Mouse (Mus musculus) bone marrow macrophage, adult 2 months (primary cell): ENCODE results near the gene Gm49711. TPM values are rescaled to one million over a fixed set of nuclear protein-coding genes. Genes with fewer than 3 reads are reported as not detected.

Experiments
- H3K27ac ChIP-seq: 2 replicates; pipeline ENCODE4 v1.5.1; 2012; ENCODE audit warnings: low read depth, low read length; ENCODE audit not compliant: insufficient read depth
- H3K4me1 ChIP-seq: 2 replicates; pipeline ENCODE4 v1.6.1; 2012; ENCODE audit warnings: low read length; ENCODE audit not compliant: control insufficient read depth, insufficient read depth
- H3K4me3 ChIP-seq: 2 replicates; pipeline ENCODE4 v1.5.1; 2012; ENCODE audit warnings: mild to moderate bottlenecking, low read length, moderate library complexity; ENCODE audit not compliant: insufficient read depth
- CTCF ChIP-seq: IDR thresholded peaks from 2 replicates; pipeline ENCODE4 v1.5.1; 2012; ENCODE audit warnings: low read depth, mild to moderate bottlenecking, low read length, moderate library complexity
- POLR2A ChIP-seq: IDR thresholded peaks from 2 replicates; pipeline ENCODE4 v1.6.1; 2012; ENCODE audit warnings: mild to moderate bottlenecking, low read depth, low read length, borderline replicate concordance
- polyA plus RNA-seq: library from polyadenylated mRNA; stranded (reverse); fragments of >200 nt; gene quantifications from 2 replicates; pipeline ENCODE4 v1.2.4, GENCODE M21; 2012; ENCODE audit not compliant: missing spikeins, insufficient read depth, insufficient read length

Gm49711 gene
- polyA plus RNA-seq, result not detected in 2 replicates

- TF ChIP-seq POLR2A (peak; percentile 73; the same call in 1 of the 2 replicates), CTCF (no peak)
Measured at GRCm38 (mm10) chr16:92057852-92058643, at the start of gene Gm49711, which contains the start of the genes Mrps6 and Slc5a3. Gene Gm49711 (plus strand): TSS chr16:92058316. Gene Mrps6 (plus strand): TSS chr16:92058270. Gene Slc5a3 (plus strand): TSS chr16:92058322.

DNA sequence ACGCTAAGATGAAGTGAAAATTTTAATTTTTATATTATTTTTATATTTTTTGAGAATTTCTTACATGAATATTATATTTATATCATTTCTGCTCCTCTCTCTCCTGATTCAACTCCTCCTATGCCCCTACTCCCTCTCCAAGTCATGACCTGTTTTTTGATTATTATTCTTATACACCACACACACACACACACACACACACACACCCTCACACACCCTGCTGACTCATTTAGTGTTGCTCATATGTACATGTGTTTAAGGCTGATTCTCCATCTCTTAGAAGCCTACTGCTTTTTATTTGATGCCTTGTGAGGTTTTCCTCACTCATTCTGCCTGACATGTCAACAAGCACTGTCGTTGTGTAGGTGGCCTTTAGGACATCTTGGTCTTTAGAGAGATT is 48.5 kb upstream of the Gm49711 start:
- Histone ChIP-seq H3K27ac (no peak overlapping the region), H3K4me3 (no peak overlapping the region), H3K4me1 (no peaks in the 10 kb centered on the region)
- TF ChIP-seq CTCF (no peak), POLR2A (no peak)

More at GRCm38 (mm10) chr16:92057852-92058643, at the start of gene Gm49711, which contains the start of the genes Mrps6 and Slc5a3:
- peak within 1 kb of the TSS; percentile 97 for H3K4me3 ChIP-seq
- H3K4me1 ChIP-seq, result peaks cover 14% of the 10 kb centered on the region
- peak within 1 kb of the TSS; percentile 75 for H3K27ac ChIP-seq

DNA sequence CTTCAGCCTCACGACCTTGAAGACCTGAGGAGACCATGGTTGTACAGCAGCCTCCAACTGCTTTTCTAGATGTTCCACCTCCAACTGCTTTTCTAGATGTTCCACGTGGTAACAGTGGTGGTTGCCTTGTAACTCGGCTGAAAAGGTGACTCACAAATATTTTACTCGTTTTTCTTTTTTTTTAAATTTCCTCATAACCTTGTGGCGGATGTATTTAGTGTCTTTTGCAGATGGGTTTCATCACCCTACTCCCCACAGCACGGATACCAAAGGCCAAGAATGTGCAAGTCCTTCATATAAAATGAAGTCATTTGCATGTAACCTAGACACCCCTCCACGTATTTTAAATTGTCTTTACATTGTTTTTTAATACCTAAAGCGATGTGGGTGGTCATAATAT is 41.3 kb upstream of the Gm49711 start:
- TF ChIP-seq POLR2A (no peak), CTCF (no peak)
- H3K4me1 ChIP-seq, result peaks cover 32% of the 10 kb centered on the region
- H3K27ac ChIP-seq, result no peak overlapping the region
- H3K4me3 ChIP-seq, result no peak overlapping the region

DNA sequence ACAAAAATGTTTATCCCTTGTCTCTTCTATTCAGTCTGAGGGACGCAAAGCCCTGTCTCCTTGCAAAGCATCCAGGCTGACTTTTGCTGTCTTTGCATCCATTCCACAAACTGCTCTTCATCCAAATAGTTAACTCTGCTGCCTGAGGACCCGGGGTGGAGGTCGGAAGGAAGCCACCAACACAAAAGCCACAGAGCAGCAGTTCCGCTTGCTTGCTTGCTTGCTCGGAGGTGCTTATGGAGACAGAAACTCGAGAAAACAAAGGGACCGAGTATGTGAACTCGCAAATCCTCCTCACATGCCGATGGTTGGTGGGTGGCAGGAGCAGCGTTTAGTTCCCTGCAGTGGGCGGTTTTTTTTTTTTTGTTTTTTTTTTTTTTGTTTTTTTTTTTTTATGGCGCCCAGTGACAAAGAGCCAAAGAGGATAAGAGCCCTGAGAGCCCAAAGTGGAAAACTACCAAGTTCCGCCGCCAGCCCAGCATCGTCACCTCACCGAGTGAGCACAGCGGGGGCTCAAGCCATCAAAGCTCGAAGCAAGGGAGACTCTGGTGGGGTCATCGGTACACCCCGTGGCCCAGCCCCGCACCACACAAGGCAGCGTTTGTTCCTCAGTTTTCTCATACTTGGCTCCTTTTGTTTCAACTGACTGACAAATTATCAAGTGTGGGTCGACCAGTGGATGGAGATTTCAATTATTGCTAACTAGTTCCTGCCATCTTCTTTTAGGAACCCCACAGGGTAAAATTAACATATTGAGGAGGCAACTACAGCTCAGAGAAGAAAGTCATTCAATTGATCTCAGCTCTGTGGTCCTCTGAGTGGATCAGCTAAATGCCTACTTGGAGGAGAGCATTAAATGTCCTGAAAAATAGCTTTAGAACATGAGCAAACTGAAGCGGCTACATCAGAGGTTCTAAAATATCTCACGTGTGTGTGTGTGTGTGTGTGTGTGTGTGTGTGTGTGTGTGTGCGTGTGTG is 38.7 kb upstream of the Gm49711 start:
- peaks cover 47% of the 10 kb centered on the region for H3K4me1 ChIP-seq
- H3K27ac ChIP-seq, result peak overlapping the region; percentile 74
- H3K4me3 ChIP-seq, result peak overlapping the region; percentile 53
- no peak for TF ChIP-seq CTCF
- no peak for TF ChIP-seq POLR2A

- peaks cover 48% of the 10 kb centered on the region for H3K4me1 ChIP-seq
- no peak overlapping the region for H3K4me3 ChIP-seq
- peak overlapping the region; percentile 16 for H3K27ac ChIP-seq
- TF ChIP-seq CTCF (no peak), POLR2A (no peak)
Measured at GRCm38 (mm10) chr16:92021656-92022400, 36.3 kb upstream of the Gm49711 start.

DNA sequence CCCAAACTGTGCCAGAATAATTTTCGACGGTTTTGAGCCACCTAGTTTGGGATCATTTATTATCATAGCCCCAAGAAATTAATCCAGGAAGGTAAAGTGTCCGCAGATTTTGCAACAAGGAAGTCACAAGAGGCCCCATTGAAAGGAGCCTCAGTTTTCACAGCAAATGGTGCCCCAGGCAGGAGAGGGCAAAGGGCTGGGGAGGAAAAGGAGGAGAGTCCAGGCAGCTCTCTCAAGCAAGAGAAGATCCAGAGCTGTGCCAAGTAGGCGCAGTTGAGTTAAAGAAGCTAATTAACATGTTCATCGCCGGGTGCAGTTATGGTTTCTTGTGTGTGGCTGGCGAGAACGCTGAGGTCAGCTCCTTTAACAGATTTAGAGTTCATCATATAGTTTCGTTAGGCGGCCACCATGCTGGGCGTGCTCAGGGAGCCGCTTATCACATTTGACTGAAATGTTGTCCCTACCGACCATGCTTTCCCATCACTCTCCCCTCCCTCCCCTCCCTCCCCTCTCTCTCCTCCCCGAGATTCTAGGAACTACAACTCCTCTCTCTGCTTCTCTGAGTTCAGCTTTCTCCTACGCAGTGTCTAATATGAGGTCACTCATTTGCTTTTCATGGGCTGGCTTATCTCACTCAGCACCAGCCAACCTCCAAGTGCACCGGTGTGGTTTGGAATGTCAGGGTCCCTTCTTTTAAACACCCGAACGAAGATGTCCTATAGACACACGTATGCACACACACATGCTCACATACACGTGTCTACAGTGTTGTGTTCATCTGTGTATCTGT is 35.4 kb upstream of the Gm49711 start:
- H3K4me1 ChIP-seq, result peaks cover 46% of the 10 kb centered on the region
- H3K27ac ChIP-seq, result no peak overlapping the region
- no peak overlapping the region for H3K4me3 ChIP-seq
- TF ChIP-seq CTCF, result no peak
- TF ChIP-seq POLR2A, result no peak

GRCm38 (mm10) chr16:92033286-92033685 is 24.8 kb upstream of the Gm49711 start:
- peaks cover 11% of the 10 kb centered on the region for H3K4me1 ChIP-seq
- no peak overlapping the region for H3K4me3 ChIP-seq
- TF ChIP-seq POLR2A, result no peak
- TF ChIP-seq CTCF, result no peak
- no peak overlapping the region for H3K27ac ChIP-seq

DNA sequence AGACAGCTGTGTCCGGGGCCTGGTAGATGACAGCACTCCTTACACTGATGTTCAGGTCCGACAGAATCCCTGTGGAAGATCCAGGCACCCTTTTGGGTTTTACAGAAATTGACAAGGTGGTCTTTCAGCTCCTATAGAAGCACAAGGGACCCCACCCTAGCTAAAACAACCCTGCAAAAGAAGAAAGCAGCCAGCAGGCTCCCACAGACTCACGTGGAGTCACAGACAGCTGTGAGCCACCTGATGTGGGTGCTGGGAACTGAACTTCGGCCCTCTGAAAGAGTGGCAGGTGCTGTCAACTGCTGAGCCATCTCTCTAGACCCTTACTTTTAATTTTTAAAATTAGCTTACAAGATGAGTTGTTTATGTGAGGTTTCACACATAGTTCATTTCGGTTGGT is 23.4 kb upstream of the Gm49711 start:
- Histone ChIP-seq H3K27ac (no peak overlapping the region), H3K4me3 (no peak overlapping the region), H3K4me1 (peaks cover 22% of the 10 kb centered on the region)
- no peak for TF ChIP-seq CTCF
- TF ChIP-seq POLR2A, result no peak
